Mouse (Mus musculus): ENCODE measurements around the gene Mat2a.
"Not testable (repeated sequence)": the region's sequence is repeated elsewhere in the genome, so short reads cannot be mapped to it uniquely, and the experiment has no call there.

Gene Mat2a

GRCm38 (mm10) chr6:72454833-72455373 is 15.5 kb upstream of the Mat2a start:
- no peak for DNase-seq (ENCODE audit: low spot score)

GRCm38 (mm10) chr6:72454072-72454746 is 14.9 kb upstream of the Mat2a start:
- DNase-seq (ENCODE audit: low spot score) = no peak

- DNase-seq (ENCODE audit: low spot score) = no peak
These were observed 14.2 kb upstream of the Mat2a start for GRCm38 (mm10) chr6:72453578-72453977.

- DNase-seq (ENCODE audit: low spot score) = no peak
These were observed 13.0 kb upstream of the Mat2a start for GRCm38 (mm10) chr6:72452329-72452728.

- not testable (repeated sequence) for DNase-seq (ENCODE audit: low spot score)
These were observed 12.4 kb upstream of the Mat2a start for GRCm38 (mm10) chr6:72451778-72452177.

- no peak for DNase-seq (ENCODE audit: low spot score)
These were observed 8.1 kb upstream of the Mat2a start for GRCm38 (mm10) chr6:72447487-72447886.

GRCm38 (mm10) chr6:72445011-72445410 is 5.7 kb upstream of the Mat2a start:
- DNase-seq (ENCODE audit: low spot score) = no peak

GRCm38 (mm10) chr6:72442921-72443604 is 3.7 kb upstream of the Mat2a start:
- no peak for DNase-seq (ENCODE audit: low spot score)

- no peak for DNase-seq (ENCODE audit: low spot score)
These were observed 1.0 kb upstream of the Mat2a start for GRCm38 (mm10) chr6:72440186-72440990.

GRCm38 (mm10) chr6:72438862-72439354 is 450 bp downstream of the Mat2a start:
- peak; percentile 94 for DNase-seq (ENCODE audit: low spot score)

- DNase-seq (ENCODE audit: low spot score) = no peak
These were observed 1.1 kb downstream of the Mat2a start for GRCm38 (mm10) chr6:72438226-72438625.

- no peak for DNase-seq (ENCODE audit: low spot score)
These were observed 7.2 kb downstream of the Mat2a start for GRCm38 (mm10) chr6:72432153-72432552.

GRCm38 (mm10) chr6:72430989-72431921 is 8.1 kb downstream of the Mat2a start:
- DNase-seq (ENCODE audit: low spot score) = no peak

- no peak for DNase-seq (ENCODE audit: low spot score)
These were observed 10.1 kb downstream of the Mat2a start for GRCm38 (mm10) chr6:72429061-72429842.

- DNase-seq (ENCODE audit: low spot score) = peak; percentile 77
These were observed 11.3 kb downstream of the Mat2a start for GRCm38 (mm10) chr6:72428036-72428435.

- DNase-seq (ENCODE audit: low spot score) = no peak
These were observed 13.7 kb downstream of the Mat2a start for GRCm38 (mm10) chr6:72425646-72426045.

GRCm38 (mm10) chr6:72420901-72421300 is 18.5 kb downstream of the Mat2a start:
- DNase-seq (ENCODE audit: low spot score) = no peak

GRCm38 (mm10) chr6:72419806-72420205 is 19.6 kb downstream of the Mat2a start:
- no peak for DNase-seq (ENCODE audit: low spot score)

- DNase-seq (ENCODE audit: low spot score) = no peak
These were observed 21.1 kb downstream of the Mat2a start for GRCm38 (mm10) chr6:72418279-72418678.

GRCm38 (mm10) chr6:72415964-72416772 is 23.2 kb downstream of the Mat2a start:
- DNase-seq (ENCODE audit: low spot score) = no peak

All from urinary bladder, postnatal 14 days (tissue).